Comparison of ENCODE assay signal across 20 mouse cellular contexts in genomic region chr9:16660940-16661339, GRCm38 (mm10).
DNase-seq lines count a peak whose midpoint lies in the region; ATAC-seq and TF ChIP-seq lines count a peak whose summit lies in the region.
"Had no signal": no experiment of that assay in that cellular context is flagged by ENCODE, and none has a peak within 500 bp of the region (broad histone marks: within the 10 kb centered on the region; RNA-seq: fewer than 3 reads in every experiment).

No protein-coding gene starts in this region.

- no peak overlapping the region for H3K9ac ChIP-seq in forebrain, embryonic 15.5 days (replicated peaks)
- H3K9ac ChIP-seq in midbrain, embryonic 14.5 days (replicated peaks; ENCODE audit: low read length): no peak overlapping the region
- H3K9ac ChIP-seq in midbrain, embryonic 15.5 days: no peak overlapping the region
- H3K9ac ChIP-seq: embryonic facial prominence, embryonic 15.5 days; heart, embryonic 13.5 days had no signal

- H3K36me3 ChIP-seq in forebrain, embryonic 15.5 days: no peaks in the 10 kb centered on the region
- H3K36me3 ChIP-seq in forebrain, embryonic 10.5 days (replicated peaks): no peaks in the 10 kb centered on the region
- no peaks in the 10 kb centered on the region for H3K36me3 ChIP-seq in midbrain, embryonic 14.5 days (ENCODE audit: control insufficient read depth, insufficient read depth, low read length)
- H3K36me3 ChIP-seq in midbrain, embryonic 15.5 days (replicated peaks): no peaks in the 10 kb centered on the region
- H3K36me3 ChIP-seq: embryonic facial prominence, embryonic 15.5 days; heart, embryonic 13.5 days had no signal

- peak overlapping the region; percentile 48; the same call in 1 of the 2 replicates for H3K27ac ChIP-seq in forebrain, embryonic 15.5 days (replicated peaks)
- H3K27ac ChIP-seq in forebrain, embryonic 10.5 days: no peak overlapping the region
- 0 out of 2 replicates have a peak overlapping the region, but pooled peaks have one; percentile 8 for H3K27ac ChIP-seq in midbrain, embryonic 14.5 days (replicated peaks; ENCODE audit: low read depth, low read length)
- H3K27ac ChIP-seq in midbrain, embryonic 15.5 days: no peak overlapping the region
- H3K27ac ChIP-seq: embryonic facial prominence, embryonic 15.5 days; gastrocnemius, adult 2 months; heart, embryonic 13.5 days; hindbrain, postnatal 0 days had no signal

- ATAC-seq in forebrain, embryonic 15.5 days (replicated peaks): peak; percentile 63
- no peak for ATAC-seq in midbrain, embryonic 14.5 days (ENCODE audit: low FRiP score, low TSS enrichment)
- no peak; the same call in 1 of the 2 replicates for ATAC-seq in midbrain, embryonic 15.5 days (replicated peaks)
- ATAC-seq: hindbrain, postnatal 0 days had no signal

- no peak overlapping the region for H3K4me2 ChIP-seq in forebrain, embryonic 15.5 days (replicated peaks)
- no peak overlapping the region for H3K4me2 ChIP-seq in midbrain, embryonic 14.5 days (ENCODE audit: low read length)
- no peak overlapping the region for H3K4me2 ChIP-seq in midbrain, embryonic 15.5 days
- H3K4me2 ChIP-seq: embryonic facial prominence, embryonic 15.5 days; heart, embryonic 13.5 days had no signal

- no peak for DNase-seq in forebrain, embryonic 10.5 days (ENCODE audit: extremely low spot score, low spot score)
- DNase-seq in midbrain, embryonic 14.5 days: peak; percentile 12
- peak; percentile 78 for DNase-seq in brain, embryonic 14.5 days (ENCODE audit: low read depth)
- no peak for DNase-seq in ovary, postnatal 36 days (ENCODE audit: low spot score)
- DNase-seq: adrenal gland, adult 2 months; adrenal gland, postnatal 25 days; cerebellum, adult 11 months; cerebellum, adult 8-10 months; cerebellum, postnatal 14 days; embryo, embryonic 11 days; gastrocnemius, adult 2 months; gastrocnemius, postnatal 25 days; heart, postnatal 36 days had no signal

- no peak for TF ChIP-seq CTCF in brain, embryonic 14.5 days (IDR thresholded peaks at IDR 0.05; ENCODE audit: borderline replicate concordance, extremely low read depth, insufficient read depth, insufficient read length)

- H3K27me3 ChIP-seq in forebrain, embryonic 15.5 days: no peaks in the 10 kb centered on the region
- H3K27me3 ChIP-seq in forebrain, embryonic 10.5 days (ENCODE audit: poor library complexity, severe bottlenecking): no peaks in the 10 kb centered on the region
- no peaks in the 10 kb centered on the region for H3K27me3 ChIP-seq in midbrain, embryonic 14.5 days (ENCODE audit: control insufficient read depth, insufficient read depth, low read length)
- H3K27me3 ChIP-seq in midbrain, embryonic 15.5 days (replicated peaks): no peaks in the 10 kb centered on the region
- H3K27me3 ChIP-seq: CH12.LX; embryonic facial prominence, embryonic 15.5 days; heart, embryonic 13.5 days had no signal

- WGBS in forebrain, embryonic 15.5 days: 36% methylated on average over 3 of the region's 3 CpGs
- WGBS in forebrain, embryonic 10.5 days: 78% methylated on average over 3 of the region's 3 CpGs
- 57% methylated on average over 3 of the region's 3 CpGs for WGBS in midbrain, embryonic 14.5 days
- WGBS in midbrain, embryonic 15.5 days: 46% methylated on average over 3 of the region's 3 CpGs

- H3K4me1 ChIP-seq in forebrain, embryonic 15.5 days: peaks cover 8% of the 10 kb centered on the region
- H3K4me1 ChIP-seq in forebrain, embryonic 10.5 days: no peaks in the 10 kb centered on the region
- 0 out of 2 replicates have a peak, but pooled peaks cover 6% of the 10 kb centered on the region for H3K4me1 ChIP-seq in midbrain, embryonic 14.5 days (ENCODE audit: control insufficient read depth, insufficient read depth, low read length)
- H3K4me1 ChIP-seq in midbrain, embryonic 15.5 days: no peaks in the 10 kb centered on the region
- H3K4me1 ChIP-seq: embryonic facial prominence, embryonic 15.5 days; heart, embryonic 13.5 days had no signal

- no peaks in the 10 kb centered on the region for H3K9me3 ChIP-seq in forebrain, embryonic 15.5 days
- H3K9me3 ChIP-seq in forebrain, embryonic 10.5 days: no peaks in the 10 kb centered on the region
- H3K9me3 ChIP-seq in midbrain, embryonic 14.5 days (ENCODE audit: control insufficient read depth, low read length): no peaks in the 10 kb centered on the region
- H3K9me3 ChIP-seq in midbrain, embryonic 15.5 days: no peaks in the 10 kb centered on the region
- H3K9me3 ChIP-seq: embryonic facial prominence, embryonic 15.5 days; heart, embryonic 13.5 days had no signal

- no peak overlapping the region for H3K4me3 ChIP-seq in forebrain, embryonic 15.5 days
- H3K4me3 ChIP-seq in forebrain, embryonic 10.5 days: no peak overlapping the region
- no peak overlapping the region for H3K4me3 ChIP-seq in midbrain, embryonic 14.5 days (replicated peaks; ENCODE audit: low read depth, low read length)
- no peak overlapping the region for H3K4me3 ChIP-seq in midbrain, embryonic 15.5 days
- H3K4me3 ChIP-seq: embryonic facial prominence, embryonic 15.5 days; erythroblast, embryonic 14.5 days; gastrocnemius, adult 2 months; heart, embryonic 13.5 days had no signal

- no peak for TF ChIP-seq POLR2A in brain, embryonic 14.5 days (IDR thresholded peaks at IDR 0.05; ENCODE audit: borderline replicate concordance, extremely low read depth, insufficient read depth, insufficient read length, poor library complexity, severe bottlenecking)

Comparison
In these comparisons a context has a peak if more than half of its experiments do, and no peak if none do; other contexts are left out.
1. H3K27ac ChIP-seq: peak in forebrain, embryonic 15.5 days (single experiment) and midbrain, embryonic 14.5 days (single experiment); none in forebrain, embryonic 10.5 days (single experiment) and midbrain, embryonic 15.5 days (single experiment).
2. DNase-seq: peak in midbrain, embryonic 14.5 days (single experiment) and brain, embryonic 14.5 days (single experiment); none in forebrain, embryonic 10.5 days (single experiment) and ovary, postnatal 36 days (single experiment).